Mouse (Mus musculus) T-helper 2 cell (primary cell): ENCODE data around the gene Zbtb34.

Experiments
- in situ Hi-C: fragments of 300-600 bp; cut with MboI, MseI; formaldehyde crosslinking; loops from one replicate; pipeline ENCODE4 v1.15.1; 2025; ENCODE audit warnings: high pct_unique_total_duplicates

Zbtb34 gene

GRCm38 (mm10) chr2:33401217-33401616 is 29.9 kb downstream of the Zbtb34 start:
- in situ Hi-C loops: no loop called here

GRCm38 (mm10) chr2:33400541-33400940 is 30.6 kb downstream of the Zbtb34 start:
- in situ Hi-C loops: no loop called here

- in situ Hi-C loops: no loop called here
These were observed 32.0 kb downstream of the Zbtb34 start for GRCm38 (mm10) chr2:33399091-33399490.

GRCm38 (mm10) chr2:33397036-33397435 is 34.1 kb downstream of the Zbtb34 start:
- in situ Hi-C loops: no loop called here

GRCm38 (mm10) chr2:33395053-33395452 is 36.1 kb downstream of the Zbtb34 start:
- in situ Hi-C loops: no loop called here

GRCm38 (mm10) chr2:33393951-33394635 is 37.0 kb downstream of the Zbtb34 start:
- in situ Hi-C loops: no loop called here

- in situ Hi-C loops: no loop called here
These were observed 38.1 kb downstream of the Zbtb34 start for GRCm38 (mm10) chr2:33393021-33393420.

- in situ Hi-C loops: no loop called here
These were observed 59.3 kb downstream of the Zbtb34 start for GRCm38 (mm10) chr2:33371648-33372408.

- in situ Hi-C loops: no loop called here
These were observed 60.1 kb downstream of the Zbtb34 start, which contains the start of gene Ralgps1 for GRCm38 (mm10) chr2:33370777-33371647. Ralgps1 (minus strand) TSS chr2:33371486.

- in situ Hi-C loops: no loop called here
These were observed 60.8 kb downstream of the Zbtb34 start for GRCm38 (mm10) chr2:33370276-33370776.

- in situ Hi-C loops: no loop called here
These were observed 61.7 kb downstream of the Zbtb34 start for GRCm38 (mm10) chr2:33369453-33369852.

GRCm38 (mm10) chr2:33368486-33368885 is 62.6 kb downstream of the Zbtb34 start:
- in situ Hi-C loops: no loop called here

- in situ Hi-C loops: no loop called here
These were observed 65.2 kb downstream of the Zbtb34 start for GRCm38 (mm10) chr2:33365703-33366471.

- in situ Hi-C loops: no loop called here
These were observed 66.5 kb downstream of the Zbtb34 start for GRCm38 (mm10) chr2:33364656-33365055.

GRCm38 (mm10) chr2:33363890-33364289 is 67.2 kb downstream of the Zbtb34 start:
- in situ Hi-C loops: no loop called here

GRCm38 (mm10) chr2:33361139-33361716 is 69.9 kb downstream of the Zbtb34 start:
- in situ Hi-C loops: no loop called here

GRCm38 (mm10) chr2:33360564-33360963 is 70.6 kb downstream of the Zbtb34 start:
- in situ Hi-C loops: no loop called here

GRCm38 (mm10) chr2:33359184-33359583 is 71.9 kb downstream of the Zbtb34 start:
- in situ Hi-C loops: no loop called here

- in situ Hi-C loops: no loop called here
These were observed 73.8 kb downstream of the Zbtb34 start for GRCm38 (mm10) chr2:33357250-33357838.
